Mouse (Mus musculus) layer of hippocampus, adult 11-12 months (tissue): ENCODE measurements around the gene Mc1r.
"Not testable (repeated sequence)": the region's sequence is repeated elsewhere in the genome, so short reads cannot be mapped to it uniquely, and the experiment has no call there.

ENCODE experiments used
- DNase-seq: peaks from one replicate; pipeline ENCODE4 v3.0.0; 2022; ENCODE audit warnings: low spot score

The Mc1r gene

GRCm38 (mm10) chr8:123411781-123412327, 4.9 kb downstream of the Mc1r start:
- no peak for DNase-seq

GRCm38 (mm10) chr8:123412560-123413170, 5.8 kb downstream of the Mc1r start:
- peak; percentile 80 for DNase-seq

DNA sequence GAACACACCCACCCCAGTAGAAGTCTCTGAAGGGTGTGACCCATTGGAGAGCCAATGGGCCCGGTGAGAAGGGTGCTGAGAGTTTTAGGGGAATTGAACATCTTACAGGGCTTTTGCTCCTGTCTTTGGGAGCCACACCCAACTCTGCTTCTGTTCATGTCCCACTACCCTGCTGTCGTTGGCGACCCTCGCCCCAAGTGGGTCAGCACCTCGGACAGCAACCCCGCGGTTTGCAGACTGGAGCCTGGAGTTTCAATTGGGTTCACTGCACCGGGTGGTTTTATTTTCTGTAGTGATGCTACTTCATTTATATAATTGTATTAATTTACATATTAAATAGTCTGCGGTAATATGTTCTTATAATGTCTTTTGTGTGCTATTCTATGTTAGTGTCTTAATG, 7.3 kb downstream of the Mc1r start:
- DNase-seq, result no peak

DNA sequence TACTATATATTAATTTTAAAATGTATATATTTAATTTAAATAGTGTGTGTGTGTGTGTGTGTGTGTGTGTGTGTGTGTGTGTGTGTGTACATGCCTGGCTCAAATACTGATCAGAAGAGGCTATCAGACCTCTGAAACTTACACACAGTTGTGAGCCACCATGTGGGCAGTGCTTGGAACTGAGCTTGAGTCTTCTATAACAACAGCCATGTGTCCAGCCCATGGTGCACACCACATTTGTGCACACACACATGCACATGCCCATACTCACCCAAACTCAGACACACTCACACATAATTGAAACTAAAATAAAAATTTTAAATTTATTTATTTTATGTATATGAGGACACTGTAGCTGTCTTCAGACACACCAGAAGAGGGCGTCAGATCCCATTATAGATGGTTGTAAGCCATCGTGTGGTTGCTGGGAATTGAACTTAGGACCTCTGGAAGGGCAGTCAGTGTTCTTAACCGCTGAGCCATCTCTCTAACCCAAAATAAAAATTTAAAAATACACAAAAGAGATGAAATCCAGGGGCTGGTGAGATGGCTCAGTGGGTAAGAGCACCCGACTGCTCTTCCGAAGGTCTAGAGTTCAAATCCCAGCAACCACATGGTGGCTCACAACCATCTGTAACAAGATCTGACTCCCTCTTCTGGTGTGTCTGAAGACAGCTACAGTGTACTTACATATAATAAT, 8.2 kb downstream of the Mc1r start:
- DNase-seq, result not testable (repeated sequence)

GRCm38 (mm10) chr8:123415967-123416943, 9.3 kb downstream of the Mc1r start:
- DNase-seq, result no peak

- no peak for DNase-seq
These were observed 10.1 kb downstream of the Mc1r start for GRCm38 (mm10) chr8:123416944-123417555.

DNA sequence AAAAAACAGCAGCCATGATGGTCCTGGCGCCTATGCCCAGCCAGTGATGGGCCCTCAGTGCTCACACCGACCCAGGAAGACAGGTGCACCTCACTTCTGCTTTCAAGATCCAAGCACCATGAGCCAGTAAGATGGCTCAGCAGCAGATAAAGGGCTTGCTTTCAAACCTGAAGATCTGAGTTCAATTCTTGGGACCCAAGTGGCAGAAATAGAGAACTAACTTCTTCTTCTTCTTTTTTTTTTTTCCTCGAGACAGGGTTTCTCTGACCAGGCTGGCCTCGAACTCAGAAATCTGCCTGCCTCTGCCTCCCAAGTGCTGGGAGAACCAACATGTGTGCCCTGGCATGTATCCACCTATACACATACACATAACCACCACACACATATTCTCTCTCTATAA, 12.8 kb downstream of the Mc1r start:
- DNase-seq, result no peak

GRCm38 (mm10) chr8:123420525-123421281, 13.8 kb downstream of the Mc1r start:
- no peak for DNase-seq

DNA sequence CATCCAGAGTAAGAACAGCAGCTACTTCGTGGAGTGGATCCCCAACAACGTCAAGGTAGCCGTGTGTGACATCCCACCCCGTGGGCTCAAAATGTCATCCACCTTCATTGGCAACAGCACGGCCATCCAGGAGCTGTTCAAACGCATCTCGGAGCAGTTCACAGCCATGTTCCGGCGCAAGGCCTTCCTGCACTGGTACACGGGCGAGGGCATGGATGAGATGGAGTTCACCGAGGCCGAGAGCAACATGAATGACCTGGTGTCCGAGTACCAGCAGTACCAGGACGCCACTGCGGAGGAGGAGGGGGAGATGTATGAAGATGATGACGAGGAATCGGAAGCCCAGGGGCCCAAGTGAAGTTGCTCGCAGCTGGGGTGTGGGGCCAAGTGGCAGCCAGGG, 14.4 kb downstream of the Mc1r start:
- DNase-seq, result no peak

DNA sequence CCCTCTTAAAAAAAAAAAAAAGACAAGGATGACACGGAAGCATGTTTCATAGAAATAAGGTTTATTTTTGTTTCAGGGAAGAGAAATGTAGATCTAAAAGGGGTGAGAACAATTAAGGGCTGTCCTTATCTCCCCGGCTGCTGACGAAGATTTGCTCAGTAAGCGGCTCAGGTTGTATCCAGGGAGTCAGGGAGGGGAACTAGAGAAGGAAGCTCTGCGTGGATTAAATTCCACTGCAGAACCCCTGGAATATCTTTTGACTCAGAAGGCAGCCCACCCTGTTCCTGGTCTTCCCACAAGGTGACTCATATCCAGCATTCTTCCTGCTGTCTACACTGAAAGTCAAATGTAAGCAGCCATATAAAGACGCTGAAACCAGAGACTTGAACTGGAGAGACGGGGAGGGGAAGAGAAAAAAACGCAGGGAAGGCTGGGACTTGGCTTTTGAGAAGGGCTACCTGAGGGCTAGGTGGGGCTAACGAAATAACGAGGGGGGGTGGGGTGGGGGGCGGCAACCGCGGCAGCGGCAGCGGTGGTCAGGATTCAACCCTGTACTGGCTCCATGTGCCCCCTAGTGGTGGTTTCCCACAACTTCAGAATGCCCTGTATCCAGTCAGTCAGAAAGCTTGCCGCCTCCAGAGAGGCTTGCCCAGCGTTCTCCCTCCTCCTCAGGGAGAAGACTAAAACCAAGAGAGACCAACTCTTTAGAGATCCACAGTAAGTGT, 15.3 kb downstream of the Mc1r start:
- peak; percentile 82 for DNase-seq

DNA sequence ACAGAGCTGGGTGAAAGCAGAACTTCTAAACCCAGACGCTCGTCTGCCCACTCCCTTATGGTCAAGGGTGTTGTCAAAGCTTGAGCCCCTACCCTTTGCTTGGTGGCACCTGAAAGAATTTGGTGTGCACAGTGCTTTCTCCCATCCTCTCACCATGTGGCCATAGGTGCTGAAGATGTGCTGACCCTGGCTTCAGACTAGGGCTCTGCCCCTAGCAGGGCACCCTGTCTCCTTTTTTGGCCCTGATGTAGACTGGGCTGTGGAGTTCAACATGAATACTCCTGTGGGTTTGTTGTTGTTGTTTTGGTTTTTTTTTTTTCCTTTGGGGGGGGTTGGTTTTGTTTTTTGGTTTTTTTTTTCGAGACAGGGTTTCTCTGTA, 15.9 kb downstream of the Mc1r start:
- DNase-seq, result no peak

DNA sequence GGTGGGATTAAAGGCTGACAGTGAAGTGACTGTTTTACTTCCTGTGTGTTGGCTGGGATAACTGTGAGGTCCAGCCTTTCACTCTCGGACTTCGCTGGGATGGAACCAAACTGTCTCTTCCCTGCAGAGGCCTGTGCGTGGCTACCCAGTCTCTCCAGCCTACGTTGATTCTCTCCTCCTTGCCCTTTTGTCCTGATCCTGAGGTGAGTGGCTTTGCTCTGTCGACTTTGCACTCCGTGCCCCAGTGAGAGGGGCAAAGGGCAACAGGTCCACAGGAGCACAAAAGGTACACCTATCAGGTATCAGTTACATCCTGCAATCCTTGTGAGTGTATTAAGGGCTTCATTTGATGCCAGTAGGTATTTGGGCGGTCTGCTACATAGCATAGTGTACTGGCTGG, 16.5 kb downstream of the Mc1r start, which contains the start of gene Def8:
Def8 (plus strand) TSS at position 87 of the 400 bp plus-strand sequence.
- DNase-seq, result no peak

DNA sequence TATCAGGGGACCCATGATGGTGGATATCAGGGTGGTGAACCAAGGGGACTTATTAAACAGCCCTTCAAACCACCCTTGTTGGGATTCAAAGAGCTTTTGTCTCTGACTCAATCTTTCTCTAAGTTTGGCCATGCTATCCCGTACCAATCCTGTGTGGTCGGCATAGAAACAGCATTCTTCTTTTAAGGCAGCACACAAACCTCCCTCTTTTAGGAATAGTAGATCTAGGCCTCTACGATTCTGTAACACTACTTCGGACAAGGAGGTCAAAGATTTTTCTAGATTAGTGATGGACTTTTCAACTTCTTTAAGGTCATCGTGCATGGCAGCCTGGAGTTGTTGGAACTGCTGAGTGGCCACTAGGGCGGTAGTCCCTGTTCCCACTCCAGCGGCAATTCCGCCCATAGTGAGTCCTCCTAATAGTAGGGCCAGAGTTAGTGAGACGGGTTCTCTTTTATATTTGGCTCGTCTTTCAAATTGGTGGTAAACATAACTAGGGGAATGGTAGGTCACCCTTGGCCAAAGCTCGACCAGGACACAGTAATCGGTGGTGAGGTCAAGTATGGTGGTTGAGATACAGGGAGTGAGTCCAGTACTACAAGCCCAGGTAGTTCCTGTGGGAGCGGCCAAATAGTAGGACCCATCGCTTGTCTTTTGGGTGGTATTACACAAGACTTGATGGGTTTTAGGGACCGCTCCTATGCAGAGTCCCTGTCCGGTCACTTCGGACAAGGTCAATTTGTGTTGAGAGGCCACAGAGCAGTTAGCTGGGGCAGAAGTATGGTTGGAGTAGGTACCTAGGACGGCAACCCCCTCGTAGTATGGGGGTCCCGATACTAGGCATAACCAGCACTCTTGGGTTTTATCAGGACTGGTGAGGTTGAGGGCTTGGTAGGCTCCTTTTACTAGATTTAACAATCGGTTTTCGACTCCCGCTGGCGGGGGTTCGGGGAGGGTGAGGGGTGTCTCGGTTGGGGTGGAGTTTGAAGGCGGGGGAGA, 19.9 kb downstream of the Mc1r start:
- DNase-seq, result no peak

- DNase-seq, result no peak
These were observed 20.9 kb downstream of the Mc1r start for GRCm38 (mm10) chr8:123427639-123428275.

DNA sequence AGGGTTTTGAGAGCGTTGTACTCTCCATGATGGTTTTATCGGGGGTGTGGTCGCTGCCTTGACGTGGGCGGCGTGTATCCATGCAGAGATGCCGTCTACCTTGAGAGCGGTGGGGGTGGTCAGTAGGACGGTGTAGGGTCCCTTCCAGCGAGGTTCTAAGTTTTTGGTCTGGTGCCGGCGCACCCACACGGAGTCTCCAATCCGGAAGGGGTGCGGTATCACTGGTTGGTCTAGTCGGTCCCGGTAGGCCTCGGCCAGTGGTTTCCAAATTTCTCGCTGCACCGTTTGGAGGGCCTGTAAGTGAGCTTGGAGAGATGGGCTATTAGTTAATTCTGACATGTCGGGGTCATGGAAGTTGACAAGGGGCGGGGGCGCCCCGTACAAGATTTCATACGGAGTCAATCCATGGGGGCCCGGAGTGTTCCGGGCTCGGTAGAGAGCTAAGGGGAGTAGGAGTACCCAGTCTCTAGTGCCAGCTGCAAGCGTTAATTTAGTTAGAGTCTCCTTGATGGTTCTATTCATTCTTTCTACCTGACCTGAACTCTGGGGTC, 21.5 kb downstream of the Mc1r start:
- DNase-seq, result no peak

GRCm38 (mm10) chr8:123428939-123429721, 22.2 kb downstream of the Mc1r start:
- DNase-seq, result no peak

- DNase-seq, result not testable (repeated sequence)
These were observed 22.8 kb downstream of the Mc1r start for GRCm38 (mm10) chr8:123429722-123430013.

DNA sequence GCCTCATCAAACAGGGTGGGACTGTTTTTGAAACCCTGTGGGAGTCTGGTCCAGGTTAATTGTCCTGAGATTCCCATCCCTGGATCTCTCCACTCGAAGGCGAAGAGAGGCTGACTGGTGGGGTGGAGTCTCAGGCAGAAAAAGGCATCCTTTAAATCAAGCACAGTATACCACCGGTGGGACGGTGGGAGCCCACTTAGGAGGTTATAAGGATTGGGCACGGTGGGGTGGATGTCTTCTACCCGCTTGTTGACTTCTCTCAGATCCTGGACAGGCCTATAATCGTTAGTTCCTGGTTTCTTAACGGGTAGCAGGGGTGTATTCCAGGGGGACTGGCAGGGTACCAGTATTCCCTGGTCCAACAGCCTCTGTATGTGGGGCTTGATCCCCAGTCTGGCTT, 24.0 kb downstream of the Mc1r start:
- DNase-seq, result not testable (repeated sequence)
